Mouse (Mus musculus): Measurements from ENCODE around the gene Zdhhc18. TPM values are rescaled to one million over a fixed set of nuclear protein-coding genes. Genes with fewer than 3 reads are reported as not detected.

Zdhhc18 gene
- total and polyA plus RNA-seq, 2 experiments from 2014 or later = 9.3 to 21.2 TPM

GRCm38 (mm10) chr4:133604856-133605255 is 45.1 kb downstream of the Zdhhc18 start:
- Histone ChIP-seq H3K4me2 (ENCODE audit: low read depth) (no peak overlapping the region), H3K4me1 (ENCODE audit: insufficient read depth) (no peaks in the 10 kb centered on the region), H3K27me3 (ENCODE audit: insufficient read depth, low read length) (peaks cover 16% of the 10 kb centered on the region), H3K27ac (ENCODE audit: low read depth, low read length) (no peak overlapping the region), H3K4me3 (ENCODE audit: low read depth, low read length) (no peak overlapping the region), H3K36me3 (ENCODE audit: insufficient read depth) (peaks cover 31% of the 10 kb centered on the region), H3K9ac (no peak overlapping the region), H3K9me3 (ENCODE audit: low read length) (no peaks in the 10 kb centered on the region)
- WGBS = 70% methylated on average over 6 of the region's 6 CpGs
- ATAC-seq (no peak), DNase-seq (no peak)
- no peak for TF ChIP-seq CTCF (IDR thresholded peaks at IDR 0.05; ENCODE audit: low read depth)

DNA sequence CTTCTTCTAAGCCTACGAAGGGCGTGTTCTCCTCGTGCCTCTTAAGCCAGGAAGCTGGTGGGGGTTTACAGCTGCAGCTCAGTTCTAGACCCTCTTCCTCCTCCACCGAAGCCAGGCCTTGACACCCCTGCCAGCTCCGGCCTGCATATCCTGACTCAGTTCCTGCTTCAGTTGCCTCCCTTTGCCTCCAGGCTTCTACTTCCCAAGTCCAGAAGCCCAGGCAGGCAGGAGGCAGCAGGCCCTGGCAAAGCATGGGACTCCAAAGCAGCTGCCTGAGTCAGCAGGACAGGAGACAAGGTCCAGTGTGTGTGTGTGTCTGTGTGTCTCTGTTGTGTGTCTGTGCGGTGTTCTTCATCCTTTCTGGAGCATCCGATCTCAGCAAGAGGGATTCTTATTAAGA is 45.8 kb downstream of the Zdhhc18 start:
- no peaks in the 10 kb centered on the region for H3K4me1 ChIP-seq (ENCODE audit: insufficient read depth)
- no peak overlapping the region for H3K9ac ChIP-seq
- 93% methylated on average over 7 of the region's 7 CpGs for WGBS

GRCm38 (mm10) chr4:133603056-133603455 is 46.9 kb downstream of the Zdhhc18 start:
- DNase-seq (no peak), ATAC-seq (no peak)
- Histone ChIP-seq H3K4me2 (ENCODE audit: low read depth) (no peak overlapping the region), H3K4me1 (ENCODE audit: insufficient read depth) (no peaks in the 10 kb centered on the region), H3K27ac (ENCODE audit: low read depth, low read length) (no peak overlapping the region), H3K4me3 (ENCODE audit: low read depth, low read length) (no peak overlapping the region), H3K9me3 (ENCODE audit: low read length) (no peaks in the 10 kb centered on the region), H3K36me3 (ENCODE audit: insufficient read depth) (peaks cover 24% of the 10 kb centered on the region), H3K27me3 (ENCODE audit: insufficient read depth, low read length) (peaks cover 32% of the 10 kb centered on the region), H3K9ac (no peak overlapping the region)
- 92% methylated on average over 5 of the region's 5 CpGs for WGBS
- TF ChIP-seq CTCF (IDR thresholded peaks at IDR 0.05; ENCODE audit: low read depth) = no peak

More for the DNA sequence above, 45.8 kb downstream of the Zdhhc18 start:
- ATAC-seq (no peak), DNase-seq (no peak)
- Histone ChIP-seq H3K27me3 (ENCODE audit: insufficient read depth, low read length) (peaks cover 23% of the 10 kb centered on the region), H3K36me3 (ENCODE audit: insufficient read depth) (peaks cover 31% of the 10 kb centered on the region), H3K4me2 (ENCODE audit: low read depth) (no peak overlapping the region), H3K9me3 (ENCODE audit: low read length) (no peaks in the 10 kb centered on the region), H3K4me3 (ENCODE audit: low read depth, low read length) (no peak overlapping the region), H3K27ac (ENCODE audit: low read depth, low read length) (no peak overlapping the region)
- no peak for TF ChIP-seq CTCF (IDR thresholded peaks at IDR 0.05; ENCODE audit: low read depth)

GRCm38 (mm10) chr4:133601721-133602218 is 48.2 kb downstream of the Zdhhc18 start, which contains the start of gene Sfn:
Gene Sfn, minus strand, starts transcription at chr4:133602168.
- H3K4me2 ChIP-seq (ENCODE audit: low read depth) = no peak within 1 kb of the TSS
- H3K4me3 ChIP-seq (ENCODE audit: low read depth, low read length) = no peak within 1 kb of the TSS

DNA sequence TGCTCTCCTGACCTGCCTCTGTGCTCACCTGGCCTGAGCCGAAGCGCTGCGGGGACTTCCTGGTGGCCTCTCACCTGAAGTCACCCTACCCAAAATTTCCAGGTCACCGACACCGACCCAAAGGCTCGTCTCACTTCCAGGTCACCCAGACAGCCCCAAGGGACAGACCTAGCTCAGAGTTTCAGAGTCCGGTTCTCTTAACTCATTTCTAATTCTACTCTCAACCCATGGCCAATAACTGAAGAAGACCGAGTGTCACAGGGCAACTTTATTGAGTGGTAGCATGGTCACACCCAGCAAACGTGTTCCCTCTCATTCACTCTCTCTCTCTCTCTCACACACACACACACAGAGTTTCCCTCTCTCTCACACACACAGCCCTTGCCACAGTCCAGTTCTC is 49.6 kb downstream of the Zdhhc18 start:
- peak overlapping the region; percentile 67 for H3K4me2 ChIP-seq (ENCODE audit: low read depth)
- no peak overlapping the region for H3K27ac ChIP-seq (ENCODE audit: low read depth, low read length)
- no peaks in the 10 kb centered on the region for H3K9me3 ChIP-seq (ENCODE audit: low read length)
- peaks cover 12% of the 10 kb centered on the region for H3K36me3 ChIP-seq (ENCODE audit: insufficient read depth)
- peak overlapping the region; percentile 33; the same call in 1 of the 2 replicates for H3K4me3 ChIP-seq (ENCODE audit: low read depth, low read length)
- DNase-seq (no peak), ATAC-seq (no peak)
- peaks cover 32% of the 10 kb centered on the region for H3K27me3 ChIP-seq (ENCODE audit: insufficient read depth, low read length)
- TF ChIP-seq CTCF (IDR thresholded peaks at IDR 0.05; ENCODE audit: low read depth) = no peak
- H3K9ac ChIP-seq = no peak overlapping the region
- 18% methylated on average over 9 of the region's 9 CpGs for WGBS
- H3K4me1 ChIP-seq (ENCODE audit: insufficient read depth) = no peaks in the 10 kb centered on the region

More at GRCm38 (mm10) chr4:133601721-133602218, 48.2 kb downstream of the Zdhhc18 start, which contains the start of gene Sfn:
- no peak for ATAC-seq
- Histone ChIP-seq H3K27ac (ENCODE audit: low read depth, low read length) (no peak within 1 kb of the TSS), H3K4me1 (ENCODE audit: insufficient read depth) (no peaks in the 10 kb centered on the region), H3K9ac (no peak within 1 kb of the TSS), H3K9me3 (ENCODE audit: low read length) (no peaks in the 10 kb centered on the region), H3K27me3 (ENCODE audit: insufficient read depth, low read length) (peaks cover 32% of the 10 kb centered on the region), H3K36me3 (ENCODE audit: insufficient read depth) (peaks cover 21% of the 10 kb centered on the region)
- DNase-seq = no peak
- WGBS = 4% methylated on average over 16 of the region's 16 CpGs
- TF ChIP-seq CTCF (IDR thresholded peaks at IDR 0.05; ENCODE audit: low read depth) = peak; percentile 33; the same call in 1 of the 2 replicates

DNA sequence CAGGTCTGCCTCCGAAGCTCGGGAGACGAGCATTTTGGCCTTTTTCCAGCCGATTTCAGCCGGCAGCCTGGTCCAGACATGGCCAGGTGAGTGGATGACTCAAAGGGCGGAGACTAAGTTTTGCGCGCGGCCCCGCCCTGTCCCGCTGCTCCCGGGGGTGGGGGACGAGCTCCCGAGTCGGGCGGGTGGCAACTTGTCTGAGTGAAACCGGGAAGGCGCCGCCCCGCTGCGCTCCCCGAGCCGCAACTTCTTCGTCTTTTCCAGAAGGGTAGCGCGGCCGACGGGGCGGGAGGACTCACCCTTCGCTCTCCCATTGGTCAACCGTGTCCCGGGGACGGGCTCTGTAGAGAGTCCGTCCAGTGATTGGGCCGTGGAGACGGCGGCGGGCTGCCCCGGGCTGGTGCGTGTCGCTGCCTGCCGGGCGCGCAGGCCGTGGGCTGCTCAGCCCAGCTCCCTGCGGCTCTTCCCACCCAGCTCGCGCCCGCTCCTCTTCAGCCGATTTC is 50.3 kb downstream of the Zdhhc18 start:
- no peak for TF ChIP-seq CTCF (IDR thresholded peaks at IDR 0.05; ENCODE audit: low read depth)
- no peaks in the 10 kb centered on the region for H3K4me1 ChIP-seq (ENCODE audit: insufficient read depth)
- under 1% methylated on average over 48 of the region's 50 CpGs for WGBS
- no peak overlapping the region for H3K9ac ChIP-seq
- H3K36me3 ChIP-seq (ENCODE audit: insufficient read depth) = peaks cover 11% of the 10 kb centered on the region
- peak overlapping the region; percentile 67 for H3K4me2 ChIP-seq (ENCODE audit: low read depth)
- H3K9me3 ChIP-seq (ENCODE audit: low read length) = no peaks in the 10 kb centered on the region
- no peak overlapping the region for H3K27ac ChIP-seq (ENCODE audit: low read depth, low read length)
- ATAC-seq (peak; percentile 97), DNase-seq (peak; percentile 63)
- peaks cover 32% of the 10 kb centered on the region for H3K27me3 ChIP-seq (ENCODE audit: insufficient read depth, low read length)
- H3K4me3 ChIP-seq (ENCODE audit: low read depth, low read length) = peak overlapping the region; percentile 33

DNA sequence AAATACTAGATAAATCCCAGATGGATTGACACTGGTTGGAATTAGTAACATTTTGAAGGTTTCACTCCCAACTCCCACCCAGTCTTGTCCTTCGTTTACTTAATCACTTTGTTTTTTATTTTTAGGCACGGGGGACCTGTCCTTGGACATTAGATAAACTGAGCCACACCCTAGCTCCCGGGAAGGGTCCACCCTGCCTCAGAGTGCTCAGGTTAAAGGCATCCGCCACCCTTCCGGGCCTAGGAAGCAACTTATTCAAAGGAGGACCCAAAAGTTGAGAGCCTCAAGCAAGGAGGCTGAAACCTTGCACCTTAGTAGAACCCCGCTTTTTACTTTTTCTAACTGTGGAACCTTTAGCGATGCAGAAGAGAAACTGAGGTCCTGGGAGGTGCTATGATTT is 50.8 kb downstream of the Zdhhc18 start:
- Histone ChIP-seq H3K27me3 (ENCODE audit: insufficient read depth, low read length) (peaks cover 32% of the 10 kb centered on the region), H3K36me3 (ENCODE audit: insufficient read depth) (peaks cover 9% of the 10 kb centered on the region), H3K9me3 (ENCODE audit: low read length) (no peaks in the 10 kb centered on the region), H3K4me2 (ENCODE audit: low read depth) (peak overlapping the region; percentile 67), H3K27ac (ENCODE audit: low read depth, low read length) (no peak overlapping the region), H3K4me3 (ENCODE audit: low read depth, low read length) (peak overlapping the region; percentile 33), H3K9ac (no peak overlapping the region), H3K4me1 (ENCODE audit: insufficient read depth) (no peaks in the 10 kb centered on the region)
- ATAC-seq = no peak
- DNase-seq = no peak
- WGBS = 25% methylated on average over 7 of the region's 7 CpGs
- TF ChIP-seq CTCF (IDR thresholded peaks at IDR 0.05; ENCODE audit: low read depth) = no peak
